Mouse (Mus musculus): ENCODE results near the gene Mrpl42. TPM values are rescaled to one million over a fixed set of nuclear protein-coding genes. Genes with fewer than 3 reads are reported as not detected.
"Not testable (repeated sequence)": the region's sequence is repeated elsewhere in the genome, so short reads cannot be mapped to it uniquely, and the experiment has no call there.

Mrpl42 gene
- polyA plus RNA-seq (2015; fragmentation: Nextera tagmentation; extraction: Ambion mirVana), result 427 and 432 TPM in 2 replicates

DNA sequence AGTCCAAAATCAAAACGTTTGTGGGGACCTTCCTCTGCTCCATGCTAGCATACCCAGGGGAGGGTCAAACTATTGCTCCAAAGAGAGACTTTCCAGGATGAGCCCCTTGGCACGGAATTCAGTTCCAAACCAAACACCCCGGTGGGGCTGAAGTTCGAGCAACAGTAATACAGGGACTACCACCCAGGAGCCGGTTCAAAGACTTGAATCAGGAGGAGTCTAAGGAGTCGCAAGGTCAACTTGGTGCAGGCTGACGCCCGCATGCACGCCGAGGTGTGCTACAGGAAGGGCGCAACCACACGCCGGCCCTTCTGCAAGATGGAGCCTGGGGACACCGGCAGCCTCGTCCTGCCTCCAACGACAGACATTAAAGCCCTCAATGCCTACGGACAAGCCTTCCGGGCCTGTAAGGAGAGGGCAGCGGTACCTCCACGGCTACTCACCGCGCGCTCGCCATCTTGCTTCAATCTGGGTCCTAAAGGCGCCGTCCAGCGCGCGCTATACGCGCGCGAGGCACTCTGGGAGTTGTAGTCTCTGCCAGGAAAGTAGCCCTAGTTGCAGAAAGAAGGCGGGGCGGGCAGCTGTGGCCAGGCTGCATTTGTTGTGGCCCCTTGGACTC, at the start of gene Mrpl42:
Gene Mrpl42, minus strand, starts transcription at position 478 of the 619 bp plus-strand sequence.
- DNase-seq (ENCODE audit: low spot score), result peak; percentile 94
- Histone ChIP-seq H3K4me2 (ENCODE audit: low read length) (peak within 1 kb of the TSS; percentile 76), H3K9ac (ENCODE audit: low read depth, low read length) (peak within 1 kb of the TSS; percentile 81), H3K9me3 (replicated peaks; ENCODE audit: low read length) (no peaks in the 10 kb centered on the region), H3K27me3 (ENCODE audit: insufficient read depth, low read length) (no peaks in the 10 kb centered on the region), H3K4me3 (replicated peaks; ENCODE audit: low read depth, low read length) (peak within 1 kb of the TSS; percentile 91), H3K4me1 (replicated peaks; ENCODE audit: insufficient read depth, low read length) (no peaks in the 10 kb centered on the region), H3K27ac (peak within 1 kb of the TSS; percentile 87), H3K36me3 (ENCODE audit: insufficient read depth, low read length) (no peaks in the 10 kb centered on the region)
- no peak for TF ChIP-seq CTCF (IDR thresholded peaks at IDR 0.05; ENCODE audit: low read depth)
- under 1% methylated on average over 35 of the region's 35 CpGs for WGBS
- ATAC-seq (replicated peaks; ENCODE audit: low FRiP score, low read depth), result peak; percentile 95

DNA sequence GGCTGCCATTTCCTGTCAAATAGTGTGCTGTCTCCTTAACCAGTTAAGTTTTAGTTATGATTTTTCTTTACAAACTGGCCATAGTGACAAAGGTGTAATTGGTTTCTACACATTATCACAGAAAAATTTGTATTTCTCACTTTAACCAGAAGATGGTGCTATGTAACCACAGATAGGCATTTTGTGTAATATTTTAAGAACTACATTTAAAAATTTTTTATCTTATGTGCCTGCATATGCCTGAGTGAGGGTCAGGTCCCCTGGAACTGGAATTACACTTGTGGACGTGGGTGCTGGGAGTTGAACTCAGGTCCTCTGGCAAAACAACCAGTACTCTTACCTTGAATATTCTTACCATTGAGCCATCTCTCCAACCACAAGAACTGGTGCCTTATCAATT, 48.8 kb upstream of the Mrpl42 start:
- no peak for ATAC-seq (replicated peaks; ENCODE audit: low FRiP score, low read depth)
- Histone ChIP-seq H3K9ac (ENCODE audit: low read depth, low read length) (no peak overlapping the region), H3K36me3 (ENCODE audit: insufficient read depth, low read length) (peaks cover 26% of the 10 kb centered on the region; the same call in 1 of the 2 replicates), H3K4me1 (replicated peaks; ENCODE audit: insufficient read depth, low read length) (0 out of 2 replicates have a peak, but pooled peaks cover 4% of the 10 kb centered on the region), H3K4me2 (ENCODE audit: low read length) (no peak overlapping the region), H3K27ac (no peak overlapping the region), H3K4me3 (replicated peaks; ENCODE audit: low read depth, low read length) (no peak overlapping the region), H3K9me3 (replicated peaks; ENCODE audit: low read length) (no peaks in the 10 kb centered on the region), H3K27me3 (ENCODE audit: insufficient read depth, low read length) (no peaks in the 10 kb centered on the region)
- TF ChIP-seq CTCF (IDR thresholded peaks at IDR 0.05; ENCODE audit: low read depth), result peak; percentile 71
- 59% methylated on average over 1 of the region's 1 CpGs for WGBS
- peak; percentile 63 for DNase-seq (ENCODE audit: low spot score)

DNA sequence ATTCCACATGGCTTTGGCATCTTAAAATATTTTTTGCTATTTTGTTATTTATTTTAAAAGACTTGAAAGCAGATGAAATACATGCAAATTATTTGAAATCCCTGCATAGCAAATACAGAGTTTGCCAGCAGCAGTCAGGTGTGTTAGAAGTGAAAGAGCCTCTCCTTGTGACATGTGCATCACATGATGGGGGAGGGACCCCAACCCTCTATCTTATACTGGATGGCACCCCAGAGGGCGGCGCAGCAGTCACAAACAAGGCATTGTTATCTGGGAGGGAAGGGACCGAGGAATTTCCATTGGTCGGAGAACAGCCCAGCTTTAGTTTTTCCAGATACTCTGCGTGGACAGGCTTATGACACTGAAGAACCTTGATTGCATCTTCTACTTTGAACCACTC, 47.3 kb upstream of the Mrpl42 start:
- H3K9me3 ChIP-seq (replicated peaks; ENCODE audit: low read length); H3K9ac ChIP-seq (ENCODE audit: low read depth, low read length); ATAC-seq (replicated peaks; ENCODE audit: low FRiP score, low read depth); H3K27ac ChIP-seq; H3K4me1 ChIP-seq (replicated peaks; ENCODE audit: insufficient read depth, low read length); H3K4me2 ChIP-seq (ENCODE audit: low read length); H3K27me3 ChIP-seq (ENCODE audit: insufficient read depth, low read length); DNase-seq (ENCODE audit: low spot score); H3K4me3 ChIP-seq (replicated peaks; ENCODE audit: low read depth, low read length): not testable (repeated sequence)
- peaks cover 30% of the 10 kb centered on the region; the same call in 1 of the 2 replicates for H3K36me3 ChIP-seq (ENCODE audit: insufficient read depth, low read length)
- WGBS, result 87% methylated on average over 5 of the region's 5 CpGs

DNA sequence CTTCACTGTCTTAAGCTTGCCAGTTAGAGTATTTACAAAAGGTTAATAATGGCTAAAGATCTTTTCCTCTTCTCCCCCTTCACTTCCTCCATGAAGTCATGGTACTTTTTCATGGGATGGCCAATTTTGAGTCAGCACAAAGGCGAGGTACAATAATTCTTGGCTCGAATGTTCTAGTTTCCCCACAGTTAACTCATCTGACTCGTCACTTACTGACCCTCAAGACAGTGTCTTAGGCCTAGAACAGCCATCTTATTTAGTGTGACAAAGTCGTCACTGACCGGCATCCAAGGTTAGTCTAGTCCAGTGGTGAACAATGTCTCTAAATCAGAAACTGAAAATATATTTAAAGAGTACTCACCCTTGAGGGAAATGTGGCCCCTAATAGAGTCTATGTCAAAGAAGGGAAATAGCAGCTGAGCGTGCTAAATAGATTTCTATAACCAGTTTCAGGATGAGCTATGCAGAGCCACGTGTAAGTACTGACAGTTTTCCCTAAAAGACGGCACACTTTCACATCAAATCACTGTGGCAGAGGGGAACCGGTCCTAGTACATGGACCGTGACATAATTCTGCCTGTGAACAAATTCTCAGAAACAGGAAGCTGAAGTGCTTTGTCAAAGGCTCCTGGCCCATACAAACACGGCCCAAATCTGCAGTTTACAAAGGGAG, 46.5 kb upstream of the Mrpl42 start:
- H3K36me3 ChIP-seq (ENCODE audit: insufficient read depth, low read length), result peaks cover 32% of the 10 kb centered on the region; the same call in 1 of the 2 replicates
- H3K4me2 ChIP-seq (ENCODE audit: low read length), result no peak overlapping the region
- no peaks in the 10 kb centered on the region for H3K4me1 ChIP-seq (replicated peaks; ENCODE audit: insufficient read depth, low read length)
- ATAC-seq (replicated peaks; ENCODE audit: low FRiP score, low read depth) (no peak), DNase-seq (ENCODE audit: low spot score) (no peak)
- H3K9ac ChIP-seq (ENCODE audit: low read depth, low read length), result no peak overlapping the region
- no peaks in the 10 kb centered on the region for H3K27me3 ChIP-seq (ENCODE audit: insufficient read depth, low read length)
- H3K9me3 ChIP-seq (replicated peaks; ENCODE audit: low read length), result no peaks in the 10 kb centered on the region
- no peak overlapping the region for H3K4me3 ChIP-seq (replicated peaks; ENCODE audit: low read depth, low read length)
- 70% methylated on average over 11 of the region's 11 CpGs for WGBS
- TF ChIP-seq CTCF (IDR thresholded peaks at IDR 0.05; ENCODE audit: low read depth), result no peak
- H3K27ac ChIP-seq, result no peak overlapping the region

DNA sequence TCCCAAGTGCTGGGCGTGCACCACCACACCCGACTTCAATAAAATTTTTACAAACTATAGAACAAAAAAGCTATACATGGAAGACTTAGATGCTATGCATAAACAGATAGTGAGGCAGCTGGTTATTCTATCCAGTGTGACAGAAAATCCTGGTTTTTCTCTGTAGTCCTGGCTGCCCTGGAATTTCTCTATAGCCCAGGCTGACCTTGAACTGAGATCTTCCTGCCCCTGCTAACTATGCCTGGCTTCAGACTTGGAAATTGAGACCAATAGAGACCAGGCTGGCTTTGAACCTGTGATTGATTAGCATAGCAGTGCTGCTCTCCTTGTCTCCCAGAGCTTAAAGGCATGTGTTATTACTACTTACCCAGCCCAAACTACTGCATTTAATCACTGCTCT, 44.4 kb upstream of the Mrpl42 start:
- TF ChIP-seq CTCF (IDR thresholded peaks at IDR 0.05; ENCODE audit: low read depth), result no peak
- Histone ChIP-seq H3K4me3 (replicated peaks; ENCODE audit: low read depth, low read length) (no peak overlapping the region), H3K9me3 (replicated peaks; ENCODE audit: low read length) (no peaks in the 10 kb centered on the region), H3K9ac (ENCODE audit: low read depth, low read length) (no peak overlapping the region), H3K4me2 (ENCODE audit: low read length) (no peak overlapping the region), H3K27me3 (ENCODE audit: insufficient read depth, low read length) (no peaks in the 10 kb centered on the region), H3K4me1 (replicated peaks; ENCODE audit: insufficient read depth, low read length) (no peaks in the 10 kb centered on the region), H3K27ac (no peak overlapping the region), H3K36me3 (ENCODE audit: insufficient read depth, low read length) (peaks cover 34% of the 10 kb centered on the region; the same call in 1 of the 2 replicates)
- 94% methylated on average over 2 of the region's 2 CpGs for WGBS
- no peak for DNase-seq (ENCODE audit: low spot score)
- no peak for ATAC-seq (replicated peaks; ENCODE audit: low FRiP score, low read depth)

DNA sequence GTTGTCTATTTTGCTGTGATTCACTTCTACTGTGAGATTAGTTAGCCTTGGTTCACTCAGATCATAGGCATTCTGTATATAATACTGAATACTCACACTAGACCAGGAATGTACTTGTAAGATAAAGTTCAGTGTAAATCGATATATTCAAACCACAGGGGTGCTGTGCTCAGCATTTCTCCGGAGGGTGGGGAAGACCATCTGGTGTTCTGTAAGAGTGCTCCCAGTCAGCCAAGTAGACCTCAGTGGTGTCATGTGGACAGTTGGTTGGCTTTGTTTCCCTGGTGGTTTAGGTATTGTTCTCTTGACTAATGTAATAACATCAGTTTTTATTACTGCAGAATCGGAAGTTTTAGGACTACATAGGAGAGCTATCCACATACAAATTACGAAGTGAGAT, 43.3 kb upstream of the Mrpl42 start:
- WGBS, result 71% methylated on average over 4 of the region's 4 CpGs
- no peak for DNase-seq (ENCODE audit: low spot score)
- Histone ChIP-seq H3K27ac (no peak overlapping the region), H3K4me1 (replicated peaks; ENCODE audit: insufficient read depth, low read length) (no peaks in the 10 kb centered on the region), H3K4me2 (ENCODE audit: low read length) (no peak overlapping the region), H3K9me3 (replicated peaks; ENCODE audit: low read length) (no peaks in the 10 kb centered on the region), H3K36me3 (ENCODE audit: insufficient read depth, low read length) (peaks cover 24% of the 10 kb centered on the region; the same call in 1 of the 2 replicates), H3K9ac (ENCODE audit: low read depth, low read length) (no peak overlapping the region), H3K4me3 (replicated peaks; ENCODE audit: low read depth, low read length) (no peak overlapping the region), H3K27me3 (ENCODE audit: insufficient read depth, low read length) (no peaks in the 10 kb centered on the region)
- ATAC-seq (replicated peaks; ENCODE audit: low FRiP score, low read depth), result no peak
- no peak for TF ChIP-seq CTCF (IDR thresholded peaks at IDR 0.05; ENCODE audit: low read depth)
